Mouse (Mus musculus) forebrain, embryonic 15.5 days (tissue): ENCODE measurements at regions not wholly inside any gene's neighbourhood (a gene's known extent, or its start where the extent isn't known, plus 50 kb on each side); places are given as distances from the start of the nearest gene placed in this dataset.

ENCODE experiments used
- ATAC-seq: fragments of 200-750 bp; cut with Nextera tagmentation; replicated peaks from 2 replicates; pipeline ENCODE4 v1.8.0; 2017; ENCODE audit warnings: mild to moderate bottlenecking, moderate TSS enrichment, moderate library complexity
- H3K27ac ChIP-seq: fragments of 300-500 bp; sonication (generic); replicated peaks from 2 replicates; pipeline ENCODE4 v1.5.1; 2015; ENCODE audit warnings: mild to moderate bottlenecking, inconsistent platforms
- H3K27me3 ChIP-seq: fragments of 300-500 bp; sonication (generic); 2 replicates; pipeline ENCODE4 v1.6.1; 2015; ENCODE audit warnings: inconsistent platforms
- H3K36me3 ChIP-seq: fragments of 300-500 bp; sonication (generic); 2 replicates; pipeline ENCODE4 v1.6.1; 2015; ENCODE audit warnings: mild to moderate bottlenecking, inconsistent platforms
- H3K4me1 ChIP-seq: fragments of 300-500 bp; sonication (generic); 2 replicates; pipeline ENCODE4 v1.6.1; 2015; ENCODE audit warnings: inconsistent platforms
- H3K4me2 ChIP-seq: fragments of 300-500 bp; sonication (generic); replicated peaks from 2 replicates; pipeline ENCODE4 v1.6.1; 2015; ENCODE audit warnings: mild to moderate bottlenecking, inconsistent platforms
- H3K4me3 ChIP-seq: fragments of 300-500 bp; sonication (generic); 2 replicates; pipeline ENCODE4 v1.5.1; 2015; ENCODE audit warnings: mild to moderate bottlenecking, inconsistent platforms
- H3K9ac ChIP-seq: fragments of 300-500 bp; sonication (generic); replicated peaks from 2 replicates; pipeline ENCODE4 v1.6.1; 2015; ENCODE audit warnings: mild to moderate bottlenecking, inconsistent platforms
- H3K9me3 ChIP-seq: fragments of 300-500 bp; sonication (generic); 2 replicates; pipeline ENCODE4 v1.6.1; 2016; ENCODE audit warnings: inconsistent platforms
- WGBS: fragments of 180-500 bp; shearing (Covaris S2); methylation state at CpG from one replicate; pipeline ENCODE4 v1.1.7; 2015; ENCODE audit warnings: mixed read lengths; 5-methylcytosine and 5-hydroxymethylcytosine counted together

- H3K9ac ChIP-seq, result no peak overlapping the region
- 79% methylated on average over 9 of the region's 9 CpGs for WGBS
Measured at GRCm38 (mm10) chr14:25340845-25341244, 118.1 kb upstream of the Zmiz1 start.

GRCm38 (mm10) chr14:25341848-25342427 lies 117.0 kb upstream of the Zmiz1 start:
- Histone ChIP-seq H3K4me2 (no peak overlapping the region), H3K4me1 (peaks cover 23% of the 10 kb centered on the region), H3K27ac (no peak overlapping the region), H3K36me3 (no peaks in the 10 kb centered on the region), H3K27me3 (no peaks in the 10 kb centered on the region), H3K9me3 (no peaks in the 10 kb centered on the region), H3K9ac (no peak overlapping the region), H3K4me3 (no peak overlapping the region)
- no peak for ATAC-seq
- WGBS, result 84% methylated on average over 9 of the region's 9 CpGs

More at GRCm38 (mm10) chr14:25340845-25341244, 118.1 kb upstream of the Zmiz1 start:
- no peak overlapping the region for H3K27ac ChIP-seq
- H3K4me1 ChIP-seq, result peaks cover 21% of the 10 kb centered on the region
- H3K4me2 ChIP-seq, result no peak overlapping the region
- H3K9me3 ChIP-seq, result no peaks in the 10 kb centered on the region
- no peak for ATAC-seq
- no peaks in the 10 kb centered on the region for H3K27me3 ChIP-seq
- H3K36me3 ChIP-seq, result no peaks in the 10 kb centered on the region
- no peak overlapping the region for H3K4me3 ChIP-seq

GRCm38 (mm10) chr14:25342865-25343565 lies 116.0 kb upstream of the Zmiz1 start:
- Histone ChIP-seq H3K9me3 (no peaks in the 10 kb centered on the region), H3K27ac (no peak overlapping the region), H3K9ac (no peak overlapping the region), H3K4me1 (peaks cover 23% of the 10 kb centered on the region), H3K27me3 (no peaks in the 10 kb centered on the region), H3K4me3 (no peak overlapping the region), H3K36me3 (no peaks in the 10 kb centered on the region), H3K4me2 (no peak overlapping the region)
- WGBS, result 52% methylated on average over 4 of the region's 4 CpGs
- ATAC-seq, result no peak

- Histone ChIP-seq H3K27me3 (no peaks in the 10 kb centered on the region), H3K9ac (no peak overlapping the region), H3K4me3 (no peak overlapping the region), H3K36me3 (no peaks in the 10 kb centered on the region), H3K4me1 (peaks cover 17% of the 10 kb centered on the region), H3K27ac (no peak overlapping the region), H3K4me2 (no peak overlapping the region), H3K9me3 (no peaks in the 10 kb centered on the region)
- 51% methylated on average over 2 of the region's 2 CpGs for WGBS
- ATAC-seq, result no peak
Measured at GRCm38 (mm10) chr14:25345995-25346394, 113.0 kb upstream of the Zmiz1 start.

- H3K4me2 ChIP-seq, result no peak overlapping the region
- no peak for ATAC-seq
- 72% methylated on average over 7 of the region's 7 CpGs for WGBS
Measured at GRCm38 (mm10) chr14:25346813-25347610, 112.0 kb upstream of the Zmiz1 start.

GRCm38 (mm10) chr14:25350282-25350964 lies 108.6 kb upstream of the Zmiz1 start:
- no peak overlapping the region for H3K4me3 ChIP-seq
- no peaks in the 10 kb centered on the region for H3K27me3 ChIP-seq
- H3K9me3 ChIP-seq, result no peaks in the 10 kb centered on the region
- no peak overlapping the region for H3K9ac ChIP-seq
- ATAC-seq, result no peak
- H3K36me3 ChIP-seq, result no peaks in the 10 kb centered on the region
- WGBS, result 76% methylated on average over 9 of the region's 9 CpGs
- H3K4me1 ChIP-seq, result 0 out of 2 replicates have a peak, but pooled peaks cover 12% of the 10 kb centered on the region
- no peak overlapping the region for H3K4me2 ChIP-seq
- H3K27ac ChIP-seq, result peak overlapping the region; percentile 66

More at GRCm38 (mm10) chr14:25346813-25347610, 112.0 kb upstream of the Zmiz1 start:
- Histone ChIP-seq H3K36me3 (no peaks in the 10 kb centered on the region), H3K27me3 (no peaks in the 10 kb centered on the region), H3K27ac (no peak overlapping the region; the same call in 1 of the 2 replicates), H3K4me3 (no peak overlapping the region), H3K4me1 (peaks cover 14% of the 10 kb centered on the region; the same call in 1 of the 2 replicates), H3K9ac (no peak overlapping the region), H3K9me3 (no peaks in the 10 kb centered on the region)

GRCm38 (mm10) chr14:25353804-25354203 lies 105.2 kb upstream of the Zmiz1 start:
- no peak overlapping the region for H3K4me3 ChIP-seq
- no peaks in the 10 kb centered on the region for H3K27me3 ChIP-seq
- no peaks in the 10 kb centered on the region for H3K9me3 ChIP-seq
- H3K4me1 ChIP-seq, result 0 out of 2 replicates have a peak, but pooled peaks cover 10% of the 10 kb centered on the region
- no peak overlapping the region for H3K9ac ChIP-seq
- ATAC-seq, result no peak
- no peaks in the 10 kb centered on the region for H3K36me3 ChIP-seq
- H3K27ac ChIP-seq, result peak overlapping the region; percentile 25; the same call in 1 of the 2 replicates
- WGBS, result 75% methylated on average over 8 of the region's 8 CpGs
- H3K4me2 ChIP-seq, result no peak overlapping the region

GRCm38 (mm10) chr14:25354288-25354850 lies 104.6 kb upstream of the Zmiz1 start:
- no peaks in the 10 kb centered on the region for H3K27me3 ChIP-seq
- H3K4me3 ChIP-seq, result no peak overlapping the region
- H3K4me1 ChIP-seq, result 0 out of 2 replicates have a peak, but pooled peaks cover 10% of the 10 kb centered on the region
- ATAC-seq, result no peak
- H3K27ac ChIP-seq, result peak overlapping the region; percentile 25; the same call in 1 of the 2 replicates
- no peak overlapping the region for H3K4me2 ChIP-seq
- no peaks in the 10 kb centered on the region for H3K36me3 ChIP-seq
- no peak overlapping the region for H3K9ac ChIP-seq
- 57% methylated on average over 7 of the region's 7 CpGs for WGBS
- no peaks in the 10 kb centered on the region for H3K9me3 ChIP-seq

GRCm38 (mm10) chr14:25357805-25358204 lies 101.2 kb upstream of the Zmiz1 start:
- Histone ChIP-seq H3K27me3 (no peaks in the 10 kb centered on the region), H3K4me3 (no peak overlapping the region), H3K36me3 (no peaks in the 10 kb centered on the region), H3K9me3 (no peaks in the 10 kb centered on the region), H3K9ac (no peak overlapping the region), H3K4me2 (no peak overlapping the region), H3K27ac (no peak overlapping the region), H3K4me1 (peaks cover 12% of the 10 kb centered on the region)
- WGBS, result 89% methylated on average over 9 of the region's 9 CpGs
- ATAC-seq, result no peak

- Histone ChIP-seq H3K9ac (no peak overlapping the region), H3K27ac (no peak overlapping the region), H3K4me1 (peaks cover 10% of the 10 kb centered on the region), H3K27me3 (no peaks in the 10 kb centered on the region), H3K36me3 (no peaks in the 10 kb centered on the region), H3K4me2 (no peak overlapping the region), H3K4me3 (no peak overlapping the region), H3K9me3 (no peaks in the 10 kb centered on the region)
- no peak for ATAC-seq
- WGBS, result 90% methylated on average over 3 of the region's 3 CpGs
Measured at GRCm38 (mm10) chr14:25359824-25360294, 99.1 kb upstream of the Zmiz1 start.

GRCm38 (mm10) chr14:25360726-25361125 lies 98.3 kb upstream of the Zmiz1 start:
- H3K4me2 ChIP-seq, result no peak overlapping the region
- H3K9ac ChIP-seq, result no peak overlapping the region
- no peaks in the 10 kb centered on the region for H3K36me3 ChIP-seq
- peaks cover 16% of the 10 kb centered on the region for H3K4me1 ChIP-seq
- WGBS, result 68% methylated on average over 9 of the region's 9 CpGs
- no peak for ATAC-seq
- H3K27me3 ChIP-seq, result no peaks in the 10 kb centered on the region
- H3K9me3 ChIP-seq, result no peaks in the 10 kb centered on the region
- H3K27ac ChIP-seq, result no peak overlapping the region
- H3K4me3 ChIP-seq, result no peak overlapping the region
